Mouse (Mus musculus): ENCODE results near the gene Rmdn2.

GRCm38 (mm10) chr17:79565241-79565961 is 46.3 kb upstream of the Rmdn2 start:
- TF ChIP-seq POLR2A (IDR thresholded peaks at IDR 0.05; ENCODE audit: control insufficient read depth, low read depth, low read length) (no peak), CTCF (IDR thresholded peaks at IDR 0.05; ENCODE audit: control insufficient read depth, insufficient read depth, insufficient replicate concordance, low read depth, low read length) (no peak)
